Mouse (Mus musculus) right cerebral cortex, postnatal 10 days (tissue): ENCODE data around the gene Fcmr.

Experiments used
- DNase-seq, 2 experiments: peaks; one replicate each; pipeline ENCODE4 v3.0.0; 2021; ENCODE audit warnings: low spot score in 2 of 2

Fcmr gene

DNA sequence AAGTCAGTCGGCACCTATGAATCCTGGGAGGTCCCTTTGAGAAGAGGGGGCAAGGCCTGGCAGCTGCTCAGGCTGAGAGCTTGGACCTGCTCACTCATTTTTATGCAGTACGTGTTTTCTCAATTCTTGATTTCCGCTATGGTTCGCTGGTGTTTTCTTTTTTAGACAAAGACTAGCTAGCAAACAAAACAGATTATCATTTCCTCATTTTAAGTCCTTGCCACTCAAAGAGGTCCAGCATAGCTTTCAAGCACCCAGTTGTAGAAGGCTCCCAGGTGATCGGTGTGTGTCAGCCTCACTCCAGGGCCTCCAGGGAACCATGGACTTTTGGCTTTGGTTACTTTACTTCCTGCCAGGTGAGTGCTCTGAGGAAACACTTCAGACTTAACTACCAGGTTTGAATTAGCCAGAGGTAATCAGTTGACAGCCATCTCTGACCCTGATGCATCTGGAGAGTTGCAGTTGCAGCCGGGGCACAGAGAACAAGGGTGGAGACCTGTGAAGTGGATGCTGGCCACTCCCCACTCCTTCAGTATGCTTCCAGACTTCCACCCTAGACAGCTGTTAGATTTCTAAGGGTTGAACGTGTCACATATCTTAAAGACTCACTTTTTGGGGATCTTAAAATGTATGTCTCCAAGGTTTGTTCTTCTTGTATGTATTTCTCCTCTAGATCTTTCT lies at the start of gene Fcmr:
Fcmr (plus strand) TSS at position 129 of the 681 bp plus-strand sequence.
- no peak for DNase-seq

DNA sequence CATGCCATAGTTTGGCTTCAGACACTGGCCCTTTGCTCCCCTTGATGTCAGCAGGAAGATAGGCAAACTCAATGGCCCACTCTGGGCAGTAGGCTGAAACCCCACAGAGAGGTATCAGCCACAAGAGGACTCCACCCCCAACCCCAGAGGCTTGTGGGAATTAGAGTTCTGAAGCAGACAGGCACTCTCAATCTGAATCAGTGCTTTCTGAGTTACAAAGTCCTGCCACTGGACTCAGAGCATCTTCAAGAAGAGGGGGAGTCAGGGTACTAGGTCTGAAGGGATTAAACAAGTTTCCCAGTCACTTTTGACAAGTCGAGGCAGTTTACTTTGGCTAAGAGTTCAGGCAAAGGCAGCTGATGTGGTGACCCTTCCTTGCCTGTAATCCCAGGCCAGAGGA lies 45.7 kb upstream of the Fcmr start:
- DNase-seq: no peak

DNA sequence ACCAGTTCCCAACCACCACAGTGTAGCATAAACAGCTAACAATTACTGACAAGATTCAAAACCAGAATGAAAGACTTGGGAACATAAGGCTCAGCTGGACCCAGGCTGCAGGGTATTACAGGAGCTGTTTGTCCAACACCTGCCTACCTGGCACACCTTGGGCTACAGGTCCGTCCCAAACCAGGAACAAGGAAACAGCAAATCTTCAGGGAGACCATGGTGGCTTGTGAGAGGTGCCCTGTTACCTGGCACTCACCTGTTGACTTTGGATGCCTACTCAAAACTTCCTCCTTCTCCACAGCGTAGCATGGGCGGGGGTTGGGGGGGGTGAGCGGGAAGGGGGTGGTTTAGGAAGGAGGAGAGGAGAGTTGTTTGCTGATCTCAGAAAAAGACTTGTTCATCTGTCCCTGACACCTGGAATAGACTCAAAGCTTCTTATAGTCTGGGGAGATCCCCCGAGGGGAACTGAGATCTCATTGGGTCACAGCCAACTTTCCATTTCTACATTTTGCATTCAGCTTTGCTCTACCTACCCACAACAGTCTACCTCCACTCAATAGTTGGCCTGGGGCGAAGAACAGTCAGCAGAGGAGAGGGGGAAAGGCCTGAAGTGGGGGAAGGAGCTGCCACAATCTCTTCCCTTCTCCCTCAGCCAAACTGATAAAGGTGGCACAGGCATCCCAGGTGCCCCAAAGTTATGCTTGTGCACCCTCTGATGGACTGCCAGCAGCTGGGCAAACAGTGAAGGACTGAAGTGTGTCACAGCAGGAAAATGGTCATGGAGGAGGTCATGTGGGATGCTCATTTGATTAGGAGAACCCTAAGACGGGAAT lies 44.9 kb upstream of the Fcmr start:
- no peak for DNase-seq

DNA sequence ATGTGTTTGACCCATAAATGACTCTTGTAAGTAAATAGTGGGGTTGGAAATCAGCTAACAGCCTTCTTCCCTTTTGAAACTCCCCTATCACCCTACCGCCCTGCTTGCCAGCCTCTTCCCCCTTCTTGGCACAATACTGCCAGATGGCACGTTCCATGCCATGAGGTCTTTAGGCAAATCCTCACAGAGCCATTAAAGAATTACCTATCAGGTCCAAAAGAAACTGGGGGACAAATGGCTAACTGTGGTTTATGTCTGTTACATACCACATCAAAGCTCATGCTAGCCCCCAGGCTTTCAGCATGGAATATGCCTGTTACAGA lies 44.4 kb upstream of the Fcmr start:
- DNase-seq: no peak

DNA sequence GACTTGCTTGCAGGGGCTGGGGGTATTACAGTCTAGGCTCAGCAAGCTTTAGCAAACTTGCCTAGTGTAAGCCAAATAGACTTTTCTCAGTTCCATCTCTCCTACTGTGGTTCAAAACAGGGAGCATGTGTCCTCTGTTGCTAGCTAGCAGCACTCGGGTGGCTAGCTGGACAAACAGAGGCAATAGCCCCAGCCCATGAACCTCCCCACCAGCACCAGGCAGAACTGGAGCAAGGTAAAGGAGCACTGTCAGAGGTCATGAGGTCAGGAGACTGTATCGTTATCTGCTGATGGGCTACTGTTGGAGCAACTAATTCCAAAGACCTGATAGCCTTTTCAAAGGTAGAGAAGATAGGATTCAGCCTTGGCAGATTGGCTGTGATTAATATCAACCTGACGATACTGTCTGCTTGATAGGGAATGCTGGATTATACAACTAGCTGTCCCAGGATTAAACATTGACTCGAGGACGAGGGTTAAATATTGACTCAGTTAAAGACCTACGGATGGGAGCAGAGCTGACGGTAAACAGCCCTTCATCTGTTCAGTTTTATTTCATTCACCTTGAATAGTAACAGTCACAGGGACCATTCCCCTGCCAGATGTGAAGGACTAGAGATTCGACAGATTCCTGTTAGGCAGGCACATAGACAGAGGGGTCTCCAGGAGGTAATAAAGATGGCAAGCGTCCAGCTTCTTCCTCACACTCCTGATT lies 43.4 kb upstream of the Fcmr start:
- no peak for DNase-seq

DNA sequence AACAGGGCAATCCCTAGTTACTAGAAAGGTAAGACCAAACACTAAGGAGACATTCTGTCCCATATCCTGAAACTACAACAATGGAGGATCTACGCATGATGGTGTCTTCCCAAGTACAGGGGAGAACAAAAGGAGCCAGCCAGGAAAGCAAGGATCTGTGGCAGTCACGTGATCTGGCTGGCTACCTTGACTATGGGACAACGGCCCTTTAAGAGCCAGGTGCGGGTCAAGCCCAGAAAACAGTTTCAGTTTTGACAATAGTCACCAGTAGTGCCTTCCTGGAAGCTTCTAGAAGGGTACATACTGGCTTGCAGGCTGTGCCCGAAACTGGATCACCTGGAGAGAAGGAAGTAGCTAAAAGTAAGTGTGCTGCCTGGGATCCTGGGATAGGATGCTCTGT lies 39.0 kb upstream of the Fcmr start, which contains the start of gene Pigr:
Pigr (plus strand) TSS at position 237 of the 400 bp plus-strand sequence.
- DNase-seq: no peak

DNA sequence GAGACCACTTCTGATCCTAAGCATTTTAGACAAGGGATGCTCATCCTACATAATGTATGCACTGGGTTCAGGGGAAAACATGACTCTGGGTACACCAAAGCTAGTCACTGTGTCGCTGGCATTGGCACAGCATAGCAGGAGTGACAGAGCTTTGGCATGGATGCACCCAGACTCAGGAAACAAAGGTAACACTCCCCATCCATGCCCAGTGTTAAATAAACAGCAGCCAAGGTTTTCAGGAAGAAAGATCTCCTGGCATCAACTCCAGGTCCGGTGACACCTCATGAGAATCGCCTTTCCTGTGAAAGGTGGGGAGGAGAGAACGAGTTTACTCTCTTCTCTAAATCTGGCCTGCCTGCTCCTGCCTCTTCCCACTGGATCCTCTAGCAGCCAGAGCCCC lies 36.8 kb upstream of the Fcmr start:
- no peak for DNase-seq

DNA sequence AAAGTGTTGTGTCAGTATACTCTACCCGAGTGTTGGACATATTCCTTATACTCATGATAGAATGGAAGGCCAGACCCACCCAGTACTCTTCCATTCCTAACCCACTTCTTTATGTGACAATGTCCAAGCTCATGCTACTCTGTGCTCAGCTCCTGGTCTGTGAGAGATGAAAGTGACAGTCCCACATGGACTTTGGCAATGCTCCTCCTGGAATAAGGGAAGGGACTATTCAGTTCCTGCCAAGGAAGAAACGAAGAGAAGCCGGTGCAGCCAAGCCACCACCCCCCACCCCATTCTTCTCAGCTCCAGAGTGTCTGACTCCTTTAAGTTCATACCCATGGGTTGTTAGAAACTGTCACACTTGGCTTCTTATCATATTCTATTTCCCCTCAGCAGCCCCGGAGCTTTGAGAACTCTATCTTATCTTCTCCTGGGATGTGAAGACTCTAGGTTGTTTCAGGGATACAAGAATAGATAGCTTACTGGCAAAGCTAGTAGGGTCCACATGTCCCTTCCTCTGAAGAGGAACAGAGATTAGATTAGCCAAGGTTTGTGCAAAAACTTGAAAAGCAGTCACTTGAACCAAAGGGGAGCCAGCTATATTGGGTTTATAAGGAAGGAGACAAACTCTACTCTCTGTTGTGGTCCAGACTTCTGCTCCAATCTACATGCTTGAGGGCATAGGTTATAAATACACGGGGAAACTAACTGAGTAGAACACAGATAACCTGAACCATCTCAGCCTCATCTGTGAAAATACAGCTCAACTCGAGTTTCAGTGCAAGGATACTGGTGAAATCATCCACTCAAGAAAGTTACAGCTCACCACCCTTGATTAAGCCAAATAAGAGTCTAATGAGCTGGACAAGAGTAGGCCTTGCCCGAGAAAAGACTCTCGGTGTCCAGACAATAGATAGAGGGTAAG lies 35.3 kb upstream of the Fcmr start:
- DNase-seq: no peak

DNA sequence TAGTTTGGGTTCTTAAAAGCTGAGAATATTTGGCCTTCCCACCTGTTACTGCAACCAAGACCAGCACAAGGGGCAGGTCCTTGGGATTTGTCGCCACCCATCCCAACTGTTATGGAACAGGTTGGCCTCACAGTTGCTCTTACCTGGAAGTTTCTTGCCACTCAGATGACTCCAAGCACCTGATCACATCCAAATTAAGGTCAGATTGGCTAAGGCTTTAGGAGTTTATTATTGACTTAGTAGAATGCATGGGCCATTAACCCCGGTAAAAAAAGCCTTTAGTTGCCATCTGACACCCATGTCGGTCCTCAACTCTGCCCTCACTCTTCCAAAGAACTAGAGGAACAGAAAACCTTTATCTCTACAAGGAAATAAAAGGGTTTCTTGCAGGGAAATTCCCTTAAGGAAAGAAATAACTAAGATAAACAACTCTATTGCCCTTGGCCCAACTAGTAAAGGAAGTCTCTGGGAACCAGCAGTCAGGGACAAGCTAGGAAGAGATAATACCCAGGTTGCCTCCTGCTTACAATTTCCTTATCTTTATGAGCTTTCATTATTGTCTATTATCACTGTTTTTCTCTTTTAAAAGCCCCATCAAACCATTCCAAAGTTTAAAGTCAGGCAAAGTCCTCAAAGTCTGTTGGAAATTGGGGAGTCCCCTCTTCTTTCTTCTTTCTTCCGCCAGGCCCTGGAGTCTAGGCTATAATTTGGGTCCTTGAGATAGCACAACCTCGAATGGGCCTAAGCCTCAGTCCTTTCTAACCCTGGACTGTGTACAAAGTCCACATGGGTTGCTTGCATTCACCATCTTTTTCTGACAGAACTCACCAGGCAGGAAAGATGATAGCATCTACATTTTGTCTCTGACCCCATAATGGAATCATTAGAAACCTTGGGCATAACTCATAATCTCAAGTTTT lies 33.0 kb upstream of the Fcmr start:
- DNase-seq: no peak

DNA sequence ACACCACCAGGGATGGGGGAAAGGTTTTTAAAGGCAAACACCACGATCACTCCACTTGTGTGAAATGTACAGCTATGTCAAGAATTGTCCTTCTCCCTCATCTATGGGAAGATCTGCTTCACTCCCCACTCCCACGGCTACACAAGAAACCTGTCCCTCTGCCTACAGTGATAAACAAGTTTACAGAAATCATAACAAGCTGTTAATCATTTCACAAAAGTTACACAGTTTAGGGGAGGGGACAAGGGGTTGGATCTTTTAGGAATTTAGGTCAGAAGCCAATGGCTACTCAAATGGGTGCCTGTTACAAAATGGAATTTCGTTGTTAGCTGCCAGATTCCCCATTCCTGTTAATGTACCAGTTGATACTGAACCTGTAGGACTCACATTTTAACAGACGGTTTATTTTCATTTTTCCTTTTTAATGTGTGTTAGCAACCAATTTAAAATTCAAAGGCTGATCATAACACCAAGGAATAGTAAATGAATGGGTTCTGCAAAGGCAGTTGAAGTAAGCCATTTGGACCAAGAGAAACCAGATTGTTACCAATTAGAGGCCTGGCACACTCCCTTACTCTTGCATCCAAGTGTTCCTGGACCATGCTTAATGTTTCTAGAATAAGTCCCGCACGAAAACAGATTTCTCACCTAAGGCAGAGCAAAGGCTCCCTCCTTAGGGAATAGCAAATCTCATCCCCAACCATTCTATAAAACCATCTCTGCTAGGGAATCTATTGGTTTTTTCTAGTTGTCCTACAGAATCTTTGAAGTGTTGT lies 30.1 kb upstream of the Fcmr start:
- DNase-seq: peak; percentile 40 to 60

DNA sequence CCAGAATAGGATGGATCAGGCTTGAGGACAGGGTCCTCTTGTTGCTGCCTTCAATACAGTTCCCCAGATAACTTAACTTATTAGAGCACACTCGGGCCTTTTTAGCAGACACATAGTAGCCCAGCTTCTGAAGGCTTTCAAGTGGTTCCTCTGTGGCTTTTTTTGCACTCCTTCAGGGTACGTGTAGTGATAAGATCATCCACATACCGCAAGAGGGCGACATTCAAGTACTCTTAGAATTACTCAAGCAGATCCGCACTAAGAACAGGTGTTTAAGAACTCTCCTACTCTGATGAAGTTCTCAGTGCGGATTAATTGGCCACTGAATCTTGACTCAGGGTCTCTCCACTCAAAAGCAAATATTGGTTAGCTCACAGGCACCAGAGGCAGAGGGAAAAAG lies 27.2 kb upstream of the Fcmr start:
- no peak for DNase-seq

DNA sequence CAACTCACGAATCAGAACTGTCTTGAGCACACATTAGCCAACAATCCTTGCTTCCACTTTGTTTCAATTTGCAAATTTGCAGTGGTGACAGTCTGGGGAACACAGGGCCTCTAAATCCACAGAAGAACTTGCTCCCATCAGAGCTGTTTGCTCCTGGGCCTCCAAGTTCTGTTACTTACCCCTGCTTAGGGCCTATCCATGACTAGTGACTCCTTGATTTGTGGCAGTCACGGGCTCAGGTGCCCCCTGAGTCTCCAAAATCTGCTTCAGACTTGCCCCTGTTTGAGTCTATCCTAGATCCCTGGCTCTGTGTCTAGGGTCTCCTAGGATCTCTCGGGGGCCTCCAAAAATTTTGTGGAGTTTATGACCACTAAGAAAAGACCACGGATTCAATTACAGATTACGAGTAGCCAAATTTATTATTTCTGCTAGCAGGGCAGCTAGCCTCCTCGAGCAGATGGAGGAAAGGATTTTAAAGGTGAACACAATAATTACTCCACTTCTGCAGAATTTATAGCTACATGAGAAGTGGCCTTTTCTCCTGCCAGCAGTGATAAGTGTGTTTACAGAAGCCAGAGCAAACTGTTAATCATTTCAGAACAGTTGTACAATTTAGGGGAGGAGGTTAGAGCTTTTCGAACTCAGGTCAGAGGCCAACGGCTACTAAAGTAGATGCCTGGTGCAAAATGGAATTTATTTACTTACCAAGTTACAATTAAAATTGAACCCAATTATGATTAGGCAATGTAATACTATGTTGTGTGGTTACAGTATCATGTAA lies 24.7 kb upstream of the Fcmr start:
- no peak for DNase-seq

DNA sequence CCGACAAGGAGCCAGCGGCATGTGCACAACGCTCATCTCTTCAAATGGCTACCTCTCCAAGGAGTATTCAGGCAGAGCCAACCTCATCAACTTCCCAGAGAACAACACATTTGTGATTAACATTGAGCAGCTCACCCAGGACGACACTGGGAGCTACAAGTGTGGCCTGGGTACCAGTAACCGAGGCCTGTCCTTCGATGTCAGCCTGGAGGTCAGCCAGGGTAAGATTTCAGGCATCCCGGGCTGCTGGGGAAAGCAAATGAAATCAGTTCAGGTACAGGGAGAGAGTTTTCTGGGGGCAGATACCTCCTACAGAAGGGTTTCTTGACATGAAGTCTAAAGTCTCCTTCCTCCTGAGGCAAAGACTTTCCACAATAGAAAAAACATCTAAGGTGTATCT lies 23.8 kb upstream of the Fcmr start:
- DNase-seq: no peak

DNA sequence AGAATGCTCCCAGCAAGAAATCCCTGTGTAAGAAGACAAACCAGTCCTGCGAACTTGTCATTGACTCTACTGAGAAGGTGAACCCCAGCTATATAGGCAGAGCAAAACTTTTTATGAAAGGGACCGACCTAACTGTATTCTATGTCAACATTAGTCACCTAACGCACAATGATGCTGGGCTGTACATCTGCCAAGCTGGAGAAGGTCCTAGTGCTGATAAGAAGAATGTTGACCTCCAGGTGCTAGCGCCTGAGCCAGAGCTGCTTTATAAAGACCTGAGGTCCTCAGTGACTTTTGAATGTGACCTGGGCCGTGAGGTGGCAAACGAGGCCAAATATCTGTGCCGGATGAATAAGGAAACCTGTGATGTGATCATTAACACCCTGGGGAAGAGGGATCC lies 21.0 kb upstream of the Fcmr start:
- DNase-seq: no peak

DNA sequence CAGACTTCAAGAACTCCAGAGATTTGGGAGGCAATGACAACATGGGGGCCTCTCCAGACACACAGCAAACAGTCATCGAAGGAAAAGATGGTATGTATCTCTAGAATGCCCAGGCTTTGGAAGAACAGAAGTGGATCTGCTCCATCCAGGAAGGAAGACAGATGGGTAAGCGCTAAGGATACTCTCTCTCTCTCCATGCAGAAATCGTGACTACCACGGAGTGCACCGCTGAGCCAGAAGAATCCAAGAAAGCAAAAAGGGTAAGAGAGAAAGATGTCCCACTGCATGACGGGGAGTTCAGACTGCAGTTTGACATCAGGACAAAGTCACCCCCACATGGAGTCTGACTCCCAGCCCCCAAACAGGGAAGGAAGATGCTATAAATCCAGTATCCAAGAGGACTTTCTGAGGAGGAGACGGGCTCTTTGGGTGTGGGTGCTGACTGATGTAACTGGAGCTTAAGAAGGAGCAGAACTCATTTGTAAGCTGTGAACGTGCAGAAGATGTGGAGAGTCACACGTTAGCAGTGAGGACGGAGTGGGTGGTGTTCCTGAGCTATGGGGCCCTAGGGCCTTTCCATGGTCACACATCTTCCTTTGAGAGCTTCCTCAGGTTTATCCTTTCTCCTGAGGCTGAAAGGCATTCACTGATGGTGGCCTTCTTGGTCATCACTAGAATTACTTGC lies 15.8 kb upstream of the Fcmr start:
- no peak for DNase-seq

DNA sequence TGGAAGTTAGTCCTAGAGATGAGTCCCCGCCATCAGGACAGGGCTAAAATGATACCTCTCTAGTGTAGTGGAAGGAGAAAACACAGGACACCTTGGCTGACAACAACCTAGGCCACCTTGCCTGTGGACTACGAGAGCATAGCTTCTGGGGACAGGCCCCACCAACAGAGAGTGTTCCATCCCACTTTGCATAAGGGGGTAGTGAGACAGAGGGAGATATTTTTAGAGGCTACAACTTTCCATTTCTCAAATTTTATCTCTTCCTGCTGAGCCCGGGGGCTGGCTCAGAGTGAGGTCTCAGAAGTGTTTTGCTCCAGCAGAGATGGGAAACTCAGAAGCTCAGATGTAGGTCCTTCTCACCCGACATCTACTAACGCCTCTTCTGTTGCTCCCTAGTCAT lies 15.1 kb upstream of the Fcmr start:
- DNase-seq: no peak

DNA sequence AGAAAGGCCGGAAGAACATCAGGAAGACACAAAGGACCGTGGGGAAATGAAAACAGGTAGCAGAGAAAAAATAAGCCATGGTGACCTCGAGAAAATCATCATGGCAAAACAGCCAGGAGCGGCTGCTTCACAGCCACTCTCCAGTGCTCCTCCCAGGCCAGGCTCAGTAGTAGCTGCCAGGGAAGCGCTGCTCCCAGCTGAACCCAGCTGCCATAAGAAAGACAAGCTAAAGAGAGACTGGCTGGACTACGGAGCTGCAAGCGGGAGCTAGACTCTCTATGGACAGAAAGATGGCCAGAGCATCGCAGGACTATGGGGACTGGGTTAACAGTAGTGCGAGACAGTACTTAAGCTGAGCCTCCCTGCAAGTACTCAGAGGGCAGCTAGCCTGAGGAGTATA lies 10.7 kb upstream of the Fcmr start:
- DNase-seq: no peak

DNA sequence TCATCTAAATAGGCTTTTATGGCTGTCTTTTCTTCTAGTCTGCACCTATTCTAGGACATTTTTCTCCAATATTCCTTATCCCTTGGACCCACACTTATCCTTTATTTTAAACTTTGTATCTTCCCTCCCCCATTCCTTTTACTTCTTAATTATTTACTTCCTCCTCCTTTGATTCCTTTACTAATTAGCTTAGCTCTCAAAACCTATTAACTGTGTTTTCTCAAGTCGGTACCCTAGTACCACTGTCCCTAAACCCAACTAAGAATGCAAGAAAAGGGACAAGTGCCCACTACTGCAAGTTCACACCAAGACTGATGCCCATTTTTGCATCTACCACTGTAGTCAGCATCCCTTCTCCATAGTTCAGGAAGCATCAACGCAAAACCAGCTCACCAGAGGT lies 9.7 kb upstream of the Fcmr start:
- DNase-seq: no peak

DNA sequence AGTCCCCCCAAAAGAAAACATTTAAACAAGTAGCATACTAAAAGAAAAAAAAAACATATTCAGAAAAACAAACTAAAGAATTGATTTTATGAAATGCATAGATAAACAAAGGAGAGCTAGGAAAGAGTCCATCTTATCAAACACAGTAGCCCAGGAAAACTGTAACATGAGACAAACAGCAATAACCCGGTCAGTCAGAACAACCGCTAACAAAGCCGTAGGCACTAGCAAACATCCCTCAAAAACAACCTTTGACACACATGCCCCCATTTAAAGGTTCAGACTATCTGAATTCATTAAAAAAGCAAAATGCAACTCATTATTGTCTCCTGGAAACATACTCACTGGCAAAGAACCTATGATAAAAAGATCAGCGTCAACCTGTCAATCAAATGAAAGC lies 8.0 kb upstream of the Fcmr start:
- no peak for DNase-seq
